Mouse (Mus musculus): ENCODE data around the gene Zscan5b. TPM values are rescaled to one million over a fixed set of nuclear protein-coding genes. Genes with fewer than 3 reads are reported as not detected.
A peak's percentile ranks its signal among the peaks of the same experiment; 100 is the strongest.
"Not testable (repeated sequence)": the region's sequence is repeated elsewhere in the genome, so short reads cannot be mapped to it uniquely, and the experiment has no call there.

Zscan5b gene
- not detected in 2 replicates for polyA plus RNA-seq (2014; fragmentation: Nextera tagmentation; extraction: Ambion mirVana)

DNA sequence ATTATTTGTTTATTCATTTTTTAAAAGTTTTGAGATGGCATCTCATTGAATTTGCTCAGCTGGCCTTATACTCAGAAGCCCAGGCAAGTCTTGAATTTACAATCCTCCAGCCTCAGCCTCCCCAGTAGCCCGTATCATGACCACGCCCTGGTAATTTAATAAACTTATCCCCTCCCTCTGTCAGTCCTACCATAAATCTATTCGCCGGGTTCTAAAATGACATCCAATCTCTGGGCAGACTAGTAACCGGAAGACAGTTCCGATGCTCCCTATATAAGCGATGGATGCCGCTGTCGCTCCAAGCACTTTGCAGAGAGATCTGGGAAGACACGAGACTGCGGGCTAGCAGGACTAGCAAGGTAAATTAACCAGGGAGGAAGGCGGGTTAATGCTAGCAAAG is at the start of gene Zscan5b:
Gene Zscan5b (plus strand): TSS at position 301 of the 400 bp plus-strand sequence.
- H3K4me1 ChIP-seq (ENCODE audit: control insufficient read depth, insufficient read depth, low read length): no peaks in the 10 kb centered on the region
- 94% methylated on average over 12 of the region's 12 CpGs for WGBS
- DNase-seq (ENCODE audit: low spot score): no peak

DNA sequence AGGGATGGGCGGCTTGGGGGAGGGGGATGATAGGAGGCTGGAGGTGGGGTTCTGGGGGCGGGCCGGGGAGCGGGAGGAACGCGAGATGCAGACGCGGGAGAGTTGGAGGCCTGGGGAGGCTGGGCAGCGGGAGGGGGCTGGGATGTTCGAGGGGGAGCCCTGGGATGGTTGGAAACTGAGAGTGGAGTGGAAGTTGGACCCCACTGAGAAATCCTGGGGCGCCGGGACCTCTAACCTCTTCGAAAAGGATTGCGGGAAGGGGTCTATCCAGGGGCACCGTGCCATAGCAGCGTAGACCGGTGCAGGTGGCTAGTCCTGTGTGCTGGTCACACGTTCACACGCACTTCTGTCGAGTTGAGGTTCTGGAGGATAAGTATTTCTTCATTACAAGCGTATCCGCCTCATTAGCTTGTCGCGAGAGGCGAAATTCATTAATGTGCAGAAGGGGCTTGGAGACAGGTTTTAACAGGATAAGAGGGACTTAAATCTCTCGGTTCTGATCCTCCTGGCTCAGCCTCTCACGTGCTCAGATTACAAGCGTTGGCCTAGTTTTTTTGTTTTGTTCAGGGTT is 49.3 kb upstream of the Zscan5b start:
- DNase-seq (ENCODE audit: low spot score): peak; percentile 37
- peak overlapping the region; percentile 65 for H3K4me3 ChIP-seq (ENCODE audit: low read depth, low read length)
- H3K4me1 ChIP-seq (ENCODE audit: control insufficient read depth, insufficient read depth, low read length): peaks cover 2% of the 10 kb centered on the region; the same call in 1 of the 2 replicates
- ATAC-seq: peak; percentile 33
- H3K27ac ChIP-seq (ENCODE audit: low read depth, low read length): peak overlapping the region; percentile 54; the same call in 1 of the 2 replicates
- peaks cover 15% of the 10 kb centered on the region; the same call in 1 of the 2 replicates for H3K36me3 ChIP-seq (ENCODE audit: control insufficient read depth, insufficient read depth, low read length)
- H3K9ac ChIP-seq (ENCODE audit: low read length): peak overlapping the region; percentile 79
- H3K9me3 ChIP-seq (replicated peaks; ENCODE audit: control insufficient read depth, low read length): no peaks in the 10 kb centered on the region
- H3K27me3 ChIP-seq (replicated peaks; ENCODE audit: control insufficient read depth, insufficient read depth, low read length): no peaks in the 10 kb centered on the region
- under 1% methylated on average over 28 of the region's 28 CpGs for WGBS
- peak overlapping the region; percentile 85 for H3K4me2 ChIP-seq (ENCODE audit: low read length)

More for the DNA sequence above, at the start of gene Zscan5b:
- no peak for ATAC-seq
- H3K27me3 ChIP-seq (replicated peaks; ENCODE audit: control insufficient read depth, insufficient read depth, low read length): no peaks in the 10 kb centered on the region
- no peaks in the 10 kb centered on the region for H3K36me3 ChIP-seq (ENCODE audit: control insufficient read depth, insufficient read depth, low read length)
- no peaks in the 10 kb centered on the region for H3K9me3 ChIP-seq (replicated peaks; ENCODE audit: control insufficient read depth, low read length)
- H3K27ac ChIP-seq (ENCODE audit: low read depth, low read length): no peak within 1 kb of the TSS
- no peak within 1 kb of the TSS for H3K9ac ChIP-seq (ENCODE audit: low read length)
- H3K4me2 ChIP-seq (ENCODE audit: low read length): no peak within 1 kb of the TSS
- H3K4me3 ChIP-seq (ENCODE audit: low read depth, low read length): no peak within 1 kb of the TSS

DNA sequence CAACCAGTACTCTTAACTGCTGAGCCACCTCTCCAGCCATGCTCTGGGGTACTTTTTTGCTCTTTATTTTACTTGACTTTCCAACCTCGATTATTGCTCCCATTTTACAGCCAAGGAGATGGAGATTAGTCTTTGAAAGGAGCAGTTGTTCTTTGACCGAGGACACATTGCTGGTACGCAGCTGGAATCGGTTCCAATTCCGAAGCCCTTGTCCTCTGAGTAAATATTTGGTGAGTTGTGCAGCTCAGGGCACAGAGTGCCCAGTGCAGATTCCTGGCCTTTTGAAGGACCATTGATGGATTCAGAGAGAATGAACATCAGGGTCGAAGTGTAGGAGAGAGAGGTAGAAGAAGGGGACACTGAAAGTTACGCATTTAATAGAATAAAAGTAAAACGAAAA is 48.2 kb upstream of the Zscan5b start:
- H3K36me3 ChIP-seq (ENCODE audit: control insufficient read depth, insufficient read depth, low read length): peaks cover 17% of the 10 kb centered on the region; the same call in 1 of the 2 replicates
- H3K27ac ChIP-seq (ENCODE audit: low read depth, low read length): no peak overlapping the region
- ATAC-seq (no peak), DNase-seq (ENCODE audit: low spot score) (no peak)
- WGBS: 93% methylated on average over 8 of the region's 8 CpGs
- no peak overlapping the region for H3K4me2 ChIP-seq (ENCODE audit: low read length)
- peaks cover 2% of the 10 kb centered on the region; the same call in 1 of the 2 replicates for H3K4me1 ChIP-seq (ENCODE audit: control insufficient read depth, insufficient read depth, low read length)
- H3K4me3 ChIP-seq (ENCODE audit: low read depth, low read length): no peak overlapping the region
- H3K9me3 ChIP-seq (replicated peaks; ENCODE audit: control insufficient read depth, low read length): no peaks in the 10 kb centered on the region
- no peak overlapping the region for H3K9ac ChIP-seq (ENCODE audit: low read length)
- no peaks in the 10 kb centered on the region for H3K27me3 ChIP-seq (replicated peaks; ENCODE audit: control insufficient read depth, insufficient read depth, low read length)

DNA sequence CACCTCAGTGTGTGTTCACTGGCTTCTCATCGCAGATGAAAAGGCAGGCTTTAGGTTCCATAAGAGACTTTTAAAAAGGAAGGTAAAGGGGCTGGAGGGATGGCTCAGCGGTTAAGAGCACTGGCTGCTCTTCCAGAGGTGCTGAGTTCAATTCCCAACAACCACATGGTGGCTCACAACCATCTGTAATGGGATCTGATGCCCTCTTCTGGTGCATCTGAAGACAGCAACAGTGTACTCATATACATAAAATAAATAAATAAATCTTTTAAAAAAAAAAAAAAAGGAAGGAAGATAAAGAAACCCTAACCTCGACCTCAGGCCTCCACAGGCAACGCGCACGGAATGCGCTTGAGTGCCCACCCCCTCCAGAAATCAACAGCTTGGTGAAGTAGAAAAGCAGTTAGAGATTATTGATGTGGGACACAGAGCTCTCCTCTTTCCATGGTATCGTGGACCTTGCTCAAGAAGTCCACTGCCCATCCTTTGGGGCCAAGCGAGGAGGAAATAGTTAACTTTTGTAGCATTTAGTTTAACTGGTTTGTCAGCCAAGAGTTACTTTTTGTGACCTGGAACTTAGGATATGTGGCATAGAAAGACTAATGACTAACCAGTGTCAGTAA is 47.6 kb upstream of the Zscan5b start:
- H3K4me1 ChIP-seq (ENCODE audit: control insufficient read depth, insufficient read depth, low read length); H3K27me3 ChIP-seq (replicated peaks; ENCODE audit: control insufficient read depth, insufficient read depth, low read length); H3K9ac ChIP-seq (ENCODE audit: low read length); H3K4me2 ChIP-seq (ENCODE audit: low read length); DNase-seq (ENCODE audit: low spot score); H3K4me3 ChIP-seq (ENCODE audit: low read depth, low read length); H3K27ac ChIP-seq (ENCODE audit: low read depth, low read length); ATAC-seq; H3K9me3 ChIP-seq (replicated peaks; ENCODE audit: control insufficient read depth, low read length): not testable (repeated sequence)
- 92% methylated on average over 9 of the region's 9 CpGs for WGBS
- peaks cover 21% of the 10 kb centered on the region; the same call in 1 of the 2 replicates for H3K36me3 ChIP-seq (ENCODE audit: control insufficient read depth, insufficient read depth, low read length)

DNA sequence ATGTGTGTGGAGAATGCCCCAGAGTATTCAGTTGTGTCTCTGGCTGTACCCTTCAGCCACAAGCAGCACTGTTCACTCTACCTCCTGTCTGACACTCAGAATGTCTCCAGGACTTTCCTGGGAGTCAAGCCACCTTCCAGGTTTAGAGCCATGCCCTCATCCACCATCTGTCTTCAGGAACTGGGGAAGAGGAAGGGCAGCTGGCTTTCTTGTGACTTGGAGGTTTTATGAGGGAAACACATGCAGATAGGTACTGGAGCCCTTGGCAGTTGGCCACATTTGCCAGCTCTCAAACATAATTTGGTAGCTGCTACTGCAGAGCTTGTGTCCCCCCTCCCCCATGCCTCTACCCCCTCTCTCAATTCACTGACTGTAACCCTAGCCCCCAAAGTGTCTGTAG is 43.1 kb upstream of the Zscan5b start:
- peaks cover 40% of the 10 kb centered on the region for H3K36me3 ChIP-seq (ENCODE audit: control insufficient read depth, insufficient read depth, low read length)
- H3K4me3 ChIP-seq (ENCODE audit: low read depth, low read length): no peak overlapping the region
- no peaks in the 10 kb centered on the region for H3K27me3 ChIP-seq (replicated peaks; ENCODE audit: control insufficient read depth, insufficient read depth, low read length)
- no peak overlapping the region for H3K9ac ChIP-seq (ENCODE audit: low read length)
- DNase-seq (ENCODE audit: low spot score): no peak
- ATAC-seq: no peak
- no peaks in the 10 kb centered on the region for H3K9me3 ChIP-seq (replicated peaks; ENCODE audit: control insufficient read depth, low read length)
- no peak overlapping the region for H3K4me2 ChIP-seq (ENCODE audit: low read length)
- no peak overlapping the region for H3K27ac ChIP-seq (ENCODE audit: low read depth, low read length)
- no peaks in the 10 kb centered on the region for H3K4me1 ChIP-seq (ENCODE audit: control insufficient read depth, insufficient read depth, low read length)

- DNase-seq (ENCODE audit: low spot score) (no peak), ATAC-seq (no peak)
- Histone ChIP-seq H3K36me3 (ENCODE audit: control insufficient read depth, insufficient read depth, low read length) (peaks cover 59% of the 10 kb centered on the region), H3K4me2 (ENCODE audit: low read length) (no peak overlapping the region), H3K9ac (ENCODE audit: low read length) (no peak overlapping the region), H3K4me1 (ENCODE audit: control insufficient read depth, insufficient read depth, low read length) (no peaks in the 10 kb centered on the region), H3K9me3 (replicated peaks; ENCODE audit: control insufficient read depth, low read length) (no peaks in the 10 kb centered on the region), H3K27ac (ENCODE audit: low read depth, low read length) (no peak overlapping the region), H3K4me3 (ENCODE audit: low read depth, low read length) (no peak overlapping the region), H3K27me3 (replicated peaks; ENCODE audit: control insufficient read depth, insufficient read depth, low read length) (no peaks in the 10 kb centered on the region)
Measured at GRCm38 (mm10) chr7:6182882-6183281, 39.2 kb upstream of the Zscan5b start.

DNA sequence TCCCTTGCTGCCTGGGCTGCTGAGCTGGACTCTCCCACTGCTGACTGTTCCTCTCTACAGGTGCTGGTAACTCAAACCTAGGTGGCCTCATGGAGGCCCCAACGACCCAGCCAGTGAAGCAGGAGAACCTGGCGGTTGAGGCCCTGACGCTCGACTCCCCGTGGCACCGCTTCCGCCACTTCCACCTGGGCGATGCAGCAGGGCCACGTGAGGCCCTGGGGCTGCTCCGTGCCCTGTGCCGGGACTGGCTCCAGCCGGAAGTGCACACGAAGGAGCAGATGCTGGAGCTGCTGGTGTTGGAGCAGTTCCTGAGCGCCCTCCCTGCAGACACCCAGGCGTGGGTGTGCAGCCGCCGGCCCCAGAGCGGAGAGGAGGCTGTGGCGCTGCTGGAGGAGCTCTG is 38.3 kb upstream of the Zscan5b start:
- H3K9me3 ChIP-seq (replicated peaks; ENCODE audit: control insufficient read depth, low read length): no peaks in the 10 kb centered on the region
- no peak overlapping the region for H3K9ac ChIP-seq (ENCODE audit: low read length)
- H3K27ac ChIP-seq (ENCODE audit: low read depth, low read length): no peak overlapping the region
- H3K36me3 ChIP-seq (ENCODE audit: control insufficient read depth, insufficient read depth, low read length): peaks cover 68% of the 10 kb centered on the region
- no peak overlapping the region for H3K4me2 ChIP-seq (ENCODE audit: low read length)
- H3K27me3 ChIP-seq (replicated peaks; ENCODE audit: control insufficient read depth, insufficient read depth, low read length): no peaks in the 10 kb centered on the region
- H3K4me3 ChIP-seq (ENCODE audit: low read depth, low read length): no peak overlapping the region
- ATAC-seq (no peak; the same call in 1 of the 2 replicates), DNase-seq (ENCODE audit: low spot score) (no peak)
- H3K4me1 ChIP-seq (ENCODE audit: control insufficient read depth, insufficient read depth, low read length): no peaks in the 10 kb centered on the region
- 94% methylated on average over 19 of the region's 19 CpGs for WGBS

DNA sequence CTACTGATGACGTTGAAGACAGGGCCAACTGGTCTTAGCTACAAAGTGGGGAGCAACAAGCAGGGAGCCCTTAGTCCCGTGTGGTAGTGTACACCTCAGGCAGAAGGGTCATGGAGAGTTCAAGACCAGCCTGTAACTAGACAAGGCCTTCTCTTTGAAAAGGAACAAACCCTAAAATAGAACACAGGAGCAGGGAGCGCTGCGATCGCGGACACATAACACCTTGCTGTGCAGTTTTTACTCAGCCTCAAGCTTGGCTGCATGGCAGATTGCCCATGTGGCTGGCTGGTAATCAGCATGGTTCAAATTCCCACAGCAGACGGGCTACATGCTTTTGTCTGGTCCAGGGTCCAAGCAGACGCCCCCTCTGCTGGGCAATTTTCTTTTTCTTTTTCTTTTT is 37.6 kb upstream of the Zscan5b start:
- Histone ChIP-seq H3K9ac (ENCODE audit: low read length) (no peak overlapping the region), H3K4me1 (ENCODE audit: control insufficient read depth, insufficient read depth, low read length) (no peaks in the 10 kb centered on the region), H3K4me2 (ENCODE audit: low read length) (no peak overlapping the region), H3K27ac (ENCODE audit: low read depth, low read length) (no peak overlapping the region), H3K27me3 (replicated peaks; ENCODE audit: control insufficient read depth, insufficient read depth, low read length) (no peaks in the 10 kb centered on the region), H3K36me3 (ENCODE audit: control insufficient read depth, insufficient read depth, low read length) (peaks cover 70% of the 10 kb centered on the region), H3K4me3 (ENCODE audit: low read depth, low read length) (no peak overlapping the region), H3K9me3 (replicated peaks; ENCODE audit: control insufficient read depth, low read length) (no peaks in the 10 kb centered on the region)
- no peak for ATAC-seq
- DNase-seq (ENCODE audit: low spot score): no peak
- 89% methylated on average over 8 of the region's 8 CpGs for WGBS

- no peak overlapping the region for H3K27ac ChIP-seq (ENCODE audit: low read depth, low read length)
- H3K4me2 ChIP-seq (ENCODE audit: low read length): no peak overlapping the region
- no peaks in the 10 kb centered on the region for H3K9me3 ChIP-seq (replicated peaks; ENCODE audit: control insufficient read depth, low read length)
- no peak for ATAC-seq
- H3K27me3 ChIP-seq (replicated peaks; ENCODE audit: control insufficient read depth, insufficient read depth, low read length): no peaks in the 10 kb centered on the region
- 96% methylated on average over 1 of the region's 1 CpGs for WGBS
- no peak overlapping the region for H3K4me3 ChIP-seq (ENCODE audit: low read depth, low read length)
- no peak for DNase-seq (ENCODE audit: low spot score)
- no peak overlapping the region for H3K9ac ChIP-seq (ENCODE audit: low read length)
- no peaks in the 10 kb centered on the region for H3K4me1 ChIP-seq (ENCODE audit: control insufficient read depth, insufficient read depth, low read length)
- H3K36me3 ChIP-seq (ENCODE audit: control insufficient read depth, insufficient read depth, low read length): peaks cover 73% of the 10 kb centered on the region
Measured at GRCm38 (mm10) chr7:6185391-6185790, 36.7 kb upstream of the Zscan5b start.

Measured in forebrain, embryonic 14.5 days (tissue).